Mouse (Mus musculus) spleen, adult 2 months (tissue): ENCODE measurements around the gene Slc2a2.

Source experiments
- CTCF ChIP-seq: fragments of 200-500 bp; IDR thresholded peaks from 2 replicates; pipeline ENCODE4 v1.5.1; 2011; ENCODE audit warnings: mild to moderate bottlenecking, inconsistent platforms; ENCODE audit not compliant: insufficient read depth, insufficient read length, insufficient replicate concordance; ENCODE audit errors: extremely low read depth
- POLR2A ChIP-seq: fragments of 200-500 bp; IDR thresholded peaks from 2 replicates; pipeline ENCODE4 v1.6.1; 2011; ENCODE audit warnings: low read depth, low read length, inconsistent platforms

DNA sequence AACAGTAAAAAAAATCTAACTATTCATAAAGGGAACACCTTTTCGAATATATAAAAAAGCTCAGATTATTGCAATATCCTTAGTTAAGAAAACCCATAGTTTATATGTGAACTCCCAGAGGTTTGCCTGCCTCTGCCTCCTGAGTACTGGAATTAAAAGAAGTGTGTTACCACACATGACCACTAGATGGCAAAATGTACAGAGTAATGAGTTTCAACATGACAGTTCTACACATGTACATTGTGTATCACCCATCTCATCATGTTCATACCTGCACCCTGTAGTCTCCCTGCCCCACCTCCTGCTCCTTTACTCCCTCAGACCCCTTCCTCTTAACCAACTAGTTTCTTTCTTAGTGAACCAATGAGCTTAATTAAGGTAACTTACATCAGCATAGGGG is 12.0 kb downstream of the Slc2a2 start:
- no peak for TF ChIP-seq CTCF
- no peak for TF ChIP-seq POLR2A
